Mouse (Mus musculus) frontal cortex, postnatal 25 days (tissue): ENCODE measurements around the gene Shisal1.

Experiments
- DNase-seq, 2 experiments: peaks; one replicate each; pipeline ENCODE4 v3.0.0; 2022; ENCODE audit warnings: low spot score in 2 of 2

The Shisal1 gene

DNA sequence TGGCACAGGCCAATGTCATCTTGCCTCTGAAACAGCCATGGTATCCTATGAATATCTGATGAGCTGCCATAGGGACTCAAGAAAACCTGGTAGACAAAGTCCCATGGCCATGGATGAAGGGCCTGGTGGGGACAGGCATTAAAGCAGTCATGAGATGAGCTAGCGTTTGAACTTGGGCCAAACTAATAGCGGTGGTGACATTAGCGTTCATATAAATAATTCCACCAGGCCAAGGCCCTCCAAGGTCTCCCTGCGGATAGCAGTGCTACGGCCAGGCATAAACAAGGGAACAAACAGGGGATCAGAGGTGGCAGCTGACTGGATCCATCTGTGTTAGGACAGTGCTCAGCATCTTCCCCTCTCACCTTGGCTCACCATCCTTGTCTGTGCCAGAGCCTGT, 21.2 kb downstream of the Shisal1 start:
- DNase-seq, result no peak

DNA sequence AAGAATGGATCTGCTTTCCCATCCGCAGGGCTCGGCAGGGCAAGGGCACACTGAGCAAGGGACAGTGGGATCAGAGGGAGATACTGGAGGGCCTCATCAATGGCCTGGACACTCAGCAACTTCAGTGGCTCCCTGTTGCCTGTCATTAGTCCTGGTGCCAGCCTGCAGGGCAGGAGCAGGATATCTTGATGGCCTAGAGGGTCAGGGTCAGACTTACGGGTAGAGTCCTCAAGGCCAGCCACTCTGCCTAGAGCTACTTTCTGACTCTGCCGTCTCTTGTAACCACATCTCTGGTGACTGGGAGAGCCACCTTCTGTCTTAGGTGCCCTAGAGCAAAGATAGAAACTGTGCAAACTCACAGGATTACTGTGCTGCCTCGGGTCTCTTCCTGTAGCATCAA, 23.1 kb downstream of the Shisal1 start:
- no peak for DNase-seq

DNA sequence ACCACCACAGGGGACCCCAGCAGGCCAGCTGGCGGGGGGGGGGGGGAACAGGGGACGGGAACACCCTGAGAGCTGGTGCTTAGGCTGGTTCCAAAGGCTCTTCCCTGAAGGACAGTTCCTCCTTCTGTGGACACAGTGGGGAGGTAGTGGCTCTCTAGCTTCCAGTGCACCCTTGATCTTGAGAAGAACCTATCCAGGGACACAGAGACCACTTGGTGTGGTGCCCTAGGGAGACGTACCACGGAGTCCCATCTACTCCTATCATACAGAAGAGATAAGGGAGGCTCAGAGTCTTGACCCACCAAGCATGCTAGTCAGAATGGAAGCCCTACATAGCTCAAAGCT, 28.7 kb downstream of the Shisal1 start:
- DNase-seq, result no peak

DNA sequence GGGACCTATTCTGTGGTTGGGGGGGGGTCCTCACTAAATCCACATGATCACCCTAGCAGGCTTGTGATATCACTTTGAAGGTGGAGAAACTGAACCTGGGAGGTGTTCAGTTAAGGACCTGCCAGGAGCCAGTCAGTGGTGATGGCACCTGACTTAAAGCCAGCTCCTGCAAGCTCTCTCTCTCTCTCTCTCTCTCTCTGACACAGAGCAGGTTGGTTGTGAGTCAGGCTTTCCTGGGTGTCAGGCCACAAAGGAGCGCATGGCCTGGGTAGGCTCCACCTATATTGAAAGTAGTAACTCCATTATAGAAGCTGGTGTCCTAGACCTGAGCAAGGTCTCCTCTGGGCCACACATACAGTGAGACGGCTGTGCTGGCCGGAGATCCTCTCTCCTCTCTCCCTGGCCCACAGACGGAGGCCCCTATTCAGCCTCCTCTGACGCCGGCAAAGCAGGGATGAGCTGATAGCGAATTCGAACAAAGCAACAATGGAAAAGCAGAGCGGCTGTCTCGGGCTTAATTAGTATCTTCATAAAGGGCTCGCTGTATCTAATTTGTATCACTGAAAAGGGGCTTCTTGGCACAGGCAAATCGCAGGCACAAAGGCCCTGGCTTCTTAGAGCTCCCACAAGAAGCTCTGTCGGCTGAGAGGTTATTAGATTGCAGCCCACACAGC, 29.2 kb downstream of the Shisal1 start:
- DNase-seq, result no peak

DNA sequence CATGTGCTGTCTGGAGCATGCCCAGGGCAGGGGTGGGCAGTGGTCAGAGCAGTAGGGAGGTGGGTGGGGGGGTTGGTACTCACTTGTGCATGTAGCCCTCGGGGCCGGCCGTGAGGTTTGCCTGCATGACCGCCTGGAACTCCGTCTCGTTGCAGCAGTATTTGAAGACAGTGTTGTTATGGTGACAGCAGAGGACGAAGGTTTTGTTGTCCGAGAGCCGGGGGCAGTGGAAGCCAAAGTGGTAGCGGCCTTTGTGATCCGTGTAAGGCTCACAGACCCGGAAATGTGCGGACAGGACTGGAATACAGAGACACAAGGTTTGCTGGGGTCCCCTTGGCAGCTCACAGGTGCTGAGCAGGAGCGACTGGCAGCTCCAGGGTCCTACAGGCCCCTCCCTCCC, 29.9 kb downstream of the Shisal1 start:
- DNase-seq, result no peak

DNA sequence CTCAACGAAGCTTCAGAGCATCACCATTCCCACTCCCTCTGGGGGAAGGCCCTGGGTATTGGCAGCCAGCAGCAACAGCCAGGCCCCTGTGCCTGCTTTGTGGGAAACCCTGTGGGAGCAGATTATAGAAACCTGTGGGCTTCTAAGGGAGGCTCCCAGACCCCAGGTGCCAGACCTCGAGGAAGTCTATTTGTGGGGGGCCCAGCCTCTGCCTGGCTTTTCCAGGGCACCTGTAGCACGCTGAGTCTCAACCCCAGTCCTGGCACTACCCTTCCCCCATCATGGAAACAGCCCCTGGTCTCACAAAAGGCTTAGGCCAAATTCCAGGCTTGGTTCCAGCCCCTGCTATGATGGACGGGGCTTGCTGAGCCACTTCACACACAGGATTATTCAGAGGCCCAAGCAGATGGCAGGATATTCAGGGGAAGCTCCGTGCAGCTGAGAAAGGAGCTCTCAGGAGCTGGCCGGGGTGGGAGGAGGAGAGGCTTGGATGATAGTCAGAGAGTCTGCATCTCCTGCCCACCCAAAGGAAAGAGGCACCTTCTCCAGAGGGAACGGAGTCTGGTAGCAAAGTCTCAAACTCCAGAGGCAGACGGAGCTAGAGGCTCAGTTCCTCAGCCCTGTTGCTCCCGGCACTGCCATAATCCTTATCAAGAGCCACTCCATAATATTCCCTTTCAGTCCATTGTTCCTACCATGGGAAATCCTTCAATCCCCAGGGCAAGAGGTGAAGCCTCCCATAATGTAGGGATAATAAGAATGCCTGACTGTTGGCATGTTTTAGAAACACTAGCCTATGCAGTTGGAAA, 32.7 kb downstream of the Shisal1 start:
- peak; percentile 43 to 66 for DNase-seq

DNA sequence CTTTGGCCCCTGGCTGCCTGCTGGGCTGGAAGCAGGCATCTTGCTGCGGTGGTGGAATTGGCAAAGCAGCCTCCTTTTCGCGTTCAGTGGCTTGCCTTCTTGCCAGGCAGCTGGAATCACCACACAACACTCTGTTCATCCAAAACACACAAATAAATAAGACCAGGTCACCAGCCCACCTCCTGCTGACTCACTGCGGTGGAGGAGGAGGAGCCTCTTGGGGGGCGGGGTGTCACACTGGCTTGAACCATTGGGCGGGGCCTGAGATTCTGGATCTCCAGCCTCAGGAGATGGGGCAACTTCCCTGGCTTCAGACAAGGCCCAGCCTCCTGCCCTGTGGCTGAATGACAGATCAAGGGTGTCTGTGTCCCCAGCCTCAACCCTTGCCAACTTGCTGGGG, 34.5 kb downstream of the Shisal1 start:
- DNase-seq, result no peak

DNA sequence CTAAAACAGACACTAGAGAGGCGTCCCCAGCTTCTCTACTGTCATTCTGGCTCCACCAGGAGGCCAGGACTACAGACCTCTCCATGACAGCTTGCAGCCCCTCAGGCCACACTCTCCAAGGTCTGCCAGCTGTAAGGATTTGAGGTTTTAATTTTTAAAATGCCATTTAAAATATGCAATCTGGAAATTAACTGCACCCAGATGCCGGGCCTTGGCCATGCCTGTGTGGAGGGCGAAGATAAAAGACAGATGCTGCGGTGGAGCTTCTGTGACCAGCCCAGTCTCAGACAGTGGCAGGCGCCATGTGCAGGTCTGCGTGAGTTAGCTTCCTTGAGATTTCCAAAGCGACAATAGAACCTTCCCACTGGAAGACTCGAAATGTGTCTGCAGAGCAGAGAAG, 36.8 kb downstream of the Shisal1 start:
- no peak for DNase-seq

DNA sequence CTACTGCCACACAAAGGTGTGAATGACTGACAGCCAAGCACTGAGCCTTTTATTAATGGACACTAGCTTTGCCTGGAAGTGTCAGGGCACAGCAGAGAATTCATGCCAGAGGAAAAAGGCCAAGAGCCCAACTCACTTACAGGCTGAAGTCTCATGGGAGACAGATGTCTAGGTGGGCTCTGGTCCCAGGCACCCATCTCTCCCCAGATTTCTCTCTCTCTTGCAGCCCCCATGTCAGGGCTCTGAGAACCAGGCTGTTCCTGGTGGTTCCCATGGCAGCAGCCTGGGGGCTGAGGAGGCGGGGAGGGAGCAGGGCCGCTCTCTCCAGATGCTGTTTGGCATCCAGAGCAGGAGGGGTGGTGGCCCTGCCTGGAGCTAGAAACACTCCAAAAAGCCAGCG, 38.3 kb downstream of the Shisal1 start:
- DNase-seq, result peak in 1 of 2 experiments; percentile 19

DNA sequence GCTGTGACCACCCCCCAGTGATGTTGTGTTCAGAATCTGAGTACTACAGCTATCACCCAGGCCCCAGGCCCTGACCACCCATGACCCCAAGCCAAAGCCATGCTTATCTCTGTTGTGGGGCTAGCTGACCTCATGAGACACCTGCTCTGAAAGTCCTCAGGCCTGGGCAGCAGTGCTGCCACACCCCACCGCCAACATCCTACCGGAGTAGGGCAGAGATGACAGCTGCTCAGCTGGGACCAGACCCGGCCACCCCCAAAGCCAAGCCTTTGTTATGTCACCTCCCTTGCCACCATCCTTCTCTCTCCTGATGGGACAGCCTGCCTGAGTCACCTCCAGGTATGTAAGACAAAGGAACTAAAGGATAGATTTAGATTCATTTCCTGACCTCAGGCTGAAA, 41.1 kb downstream of the Shisal1 start:
- DNase-seq, result no peak

DNA sequence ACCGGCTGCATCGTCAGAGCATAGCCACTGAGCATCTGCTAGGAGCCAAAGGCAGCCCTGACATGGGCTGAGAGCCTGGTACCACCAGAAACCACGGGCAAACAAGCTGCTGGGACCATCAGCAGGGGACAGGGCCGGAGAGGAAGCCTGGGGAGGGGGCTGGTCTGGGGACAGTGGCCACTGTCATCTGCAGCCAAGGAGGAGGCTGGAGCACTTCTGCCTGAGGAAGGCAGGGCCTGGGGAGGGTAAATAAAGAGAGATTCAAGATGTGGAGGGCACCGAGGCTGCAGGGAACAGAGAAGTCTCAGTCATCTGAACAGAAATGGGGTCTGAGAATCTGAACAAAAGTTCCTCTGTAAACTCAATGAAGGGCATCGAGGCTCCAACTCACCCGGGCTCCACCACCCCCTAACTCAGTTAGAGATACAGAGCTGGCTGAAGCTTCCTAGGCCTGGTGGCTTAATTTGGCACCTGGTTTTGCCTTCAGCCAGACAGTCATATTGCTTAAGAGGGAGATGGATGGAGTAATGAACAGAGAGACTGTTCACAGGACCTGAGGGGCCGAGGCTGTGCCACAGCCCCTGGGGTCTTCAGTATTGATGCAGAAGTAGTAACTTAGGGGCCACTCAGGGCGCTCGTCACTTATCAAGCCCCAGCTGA, 43.3 kb downstream of the Shisal1 start:
- no peak for DNase-seq

DNA sequence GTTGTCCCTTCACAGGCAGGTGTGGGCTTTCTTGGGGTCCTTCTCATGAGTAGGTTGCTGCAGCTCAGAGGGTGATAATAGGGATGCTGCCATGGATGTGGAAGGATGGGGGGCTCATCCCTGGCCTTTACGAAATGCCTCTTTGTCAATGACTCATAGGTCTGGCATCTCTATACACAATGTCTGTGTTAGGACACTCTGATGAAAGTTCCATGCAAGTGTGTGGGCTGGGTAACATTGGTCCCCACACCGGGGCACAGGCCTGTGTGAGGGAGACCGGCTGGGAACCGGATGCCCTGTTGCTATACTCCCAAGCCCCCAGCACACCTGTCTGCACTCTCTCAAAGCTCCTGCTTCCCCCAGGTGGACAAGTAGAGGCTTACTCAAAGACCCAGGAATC, 48.3 kb downstream of the Shisal1 start:
- DNase-seq, result no peak

DNA sequence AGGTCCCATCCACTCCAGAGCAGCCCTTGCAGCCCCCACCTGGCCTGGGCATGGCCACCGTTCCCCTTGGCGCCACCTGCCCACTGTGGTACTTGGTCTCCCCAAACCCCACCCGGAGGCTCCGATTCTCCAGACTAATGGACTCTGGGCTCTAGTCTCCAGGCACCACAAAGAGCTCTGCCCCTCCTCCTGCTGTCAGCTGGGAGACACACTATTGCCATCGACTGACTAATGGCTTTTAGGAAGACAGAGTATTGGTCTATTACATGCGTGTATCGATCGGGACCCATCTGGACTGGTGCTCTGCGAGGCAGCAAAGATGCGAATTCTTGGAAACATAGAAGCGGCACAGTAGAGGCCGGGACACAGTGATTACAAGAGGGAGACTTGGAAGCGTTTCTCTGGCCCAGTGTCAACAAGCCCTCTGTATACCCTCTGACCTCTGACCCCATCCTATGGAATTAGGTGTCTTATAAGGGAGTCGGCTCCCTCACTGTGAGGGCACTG, 49.2 kb downstream of the Shisal1 start:
- no peak for DNase-seq

DNA sequence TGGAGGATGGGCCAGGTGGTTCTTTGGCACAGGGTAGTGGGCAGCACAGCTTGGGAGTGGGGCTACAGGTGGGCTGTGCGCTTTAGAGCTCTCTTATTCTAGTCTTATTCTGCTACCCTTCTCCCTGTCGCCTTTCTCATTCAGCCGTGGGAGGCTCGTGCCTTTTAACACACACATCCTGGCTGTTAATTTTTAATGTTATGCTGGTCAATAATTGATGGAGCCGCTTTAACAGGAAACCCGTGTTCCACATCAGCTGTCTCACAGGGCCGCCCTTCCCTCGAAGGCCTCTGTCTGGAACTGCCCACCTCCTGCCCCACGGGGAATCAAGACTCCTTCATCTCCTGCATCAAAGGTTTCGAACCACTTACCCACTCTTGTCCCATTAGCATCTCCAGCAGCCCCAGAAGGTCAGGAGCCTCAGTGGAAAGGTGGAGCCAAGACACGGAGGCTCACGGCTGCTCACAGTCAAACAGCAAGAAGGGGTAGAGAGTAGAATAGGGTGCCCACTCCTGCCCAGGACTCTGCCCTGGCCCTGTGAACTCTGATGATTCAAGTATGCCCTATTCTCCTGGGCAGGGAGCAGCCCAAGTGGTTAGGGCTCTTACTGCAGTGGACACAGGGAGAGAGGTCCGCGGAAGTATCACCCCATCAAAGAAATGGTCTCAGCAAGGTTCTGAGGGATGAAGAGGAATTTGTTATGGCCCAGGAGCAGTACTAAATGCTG, 51.4 kb downstream of the Shisal1 start:
- no peak for DNase-seq

DNA sequence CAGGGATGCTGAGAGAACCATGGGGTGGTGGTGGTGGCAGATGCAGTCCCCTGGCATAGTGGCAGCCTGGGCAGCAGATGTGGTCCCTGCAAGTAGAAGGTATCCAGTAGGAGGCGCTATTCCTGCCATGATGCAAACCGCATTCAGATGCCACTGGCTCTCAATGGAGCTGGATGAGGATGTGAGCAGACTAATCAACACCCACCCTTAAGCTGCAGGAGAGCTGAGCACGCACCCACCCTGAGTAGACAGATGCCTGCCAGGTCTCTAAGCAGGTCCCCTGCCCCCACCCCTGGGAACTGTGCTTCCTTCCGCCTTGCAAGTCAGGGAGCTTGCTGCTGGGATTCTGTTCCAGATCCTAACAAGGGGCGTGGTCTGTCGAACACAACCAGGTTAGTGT, 53.6 kb downstream of the Shisal1 start:
- no peak for DNase-seq

DNA sequence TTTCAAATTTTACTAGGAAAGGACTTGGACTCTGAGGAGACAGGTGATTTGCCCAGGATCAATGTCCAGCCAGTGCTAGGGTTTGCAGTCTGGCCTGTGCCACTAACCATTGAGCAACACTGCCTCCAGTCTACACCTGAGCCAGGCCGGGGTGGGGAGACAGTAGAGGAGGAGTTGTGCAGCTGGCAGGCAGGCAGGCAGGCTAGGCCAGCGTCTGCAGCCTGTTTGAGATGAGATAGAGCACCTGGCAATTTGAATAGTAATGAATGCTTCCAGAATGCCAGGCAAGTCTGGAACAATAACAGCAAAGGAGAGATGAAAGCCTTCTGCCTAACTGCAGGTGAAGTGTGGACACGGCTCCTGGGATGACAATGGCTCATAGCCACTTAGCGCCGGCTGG, 54.1 kb downstream of the Shisal1 start:
- no peak for DNase-seq

DNA sequence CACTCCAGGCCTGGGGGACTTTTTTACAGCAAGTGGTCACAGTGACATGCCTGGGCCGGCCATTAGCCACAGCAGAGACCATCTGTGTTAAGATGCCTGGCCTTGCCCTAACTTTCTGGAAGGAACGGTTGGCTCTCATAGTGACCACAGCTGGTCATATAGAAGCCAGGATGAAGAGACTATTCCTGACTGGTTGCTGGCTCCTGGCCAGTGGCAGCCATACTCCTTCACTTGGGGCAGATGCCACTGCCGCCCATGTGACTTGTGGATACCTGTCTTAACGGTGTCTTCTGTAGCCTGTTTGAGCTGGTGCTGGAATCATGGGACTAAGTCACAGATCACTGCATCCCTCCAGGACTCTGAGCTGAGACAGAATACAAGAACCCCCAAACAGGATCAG, 54.8 kb downstream of the Shisal1 start:
- DNase-seq, result no peak

DNA sequence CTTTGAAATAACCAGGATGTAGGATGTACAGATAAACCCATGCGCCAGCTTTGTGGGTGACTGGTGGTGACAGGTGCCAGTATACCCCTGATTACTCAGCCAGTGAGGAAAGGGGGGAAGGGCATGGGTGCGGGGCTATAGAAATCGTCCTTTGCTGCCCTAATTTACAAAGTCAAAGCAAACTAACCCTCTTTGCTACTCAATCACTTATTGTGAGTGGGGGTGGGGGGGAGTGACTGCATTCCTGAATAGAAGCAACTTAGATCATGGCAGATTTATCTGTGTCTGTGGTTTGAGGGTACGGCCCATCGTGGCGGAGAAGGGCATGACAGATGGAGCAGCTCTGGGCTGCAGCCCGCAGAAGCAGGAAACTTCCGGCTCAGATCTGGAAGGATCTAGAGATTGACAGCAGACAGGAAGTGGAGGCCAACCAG, 58.2 kb downstream of the Shisal1 start:
- DNase-seq, result no peak

DNA sequence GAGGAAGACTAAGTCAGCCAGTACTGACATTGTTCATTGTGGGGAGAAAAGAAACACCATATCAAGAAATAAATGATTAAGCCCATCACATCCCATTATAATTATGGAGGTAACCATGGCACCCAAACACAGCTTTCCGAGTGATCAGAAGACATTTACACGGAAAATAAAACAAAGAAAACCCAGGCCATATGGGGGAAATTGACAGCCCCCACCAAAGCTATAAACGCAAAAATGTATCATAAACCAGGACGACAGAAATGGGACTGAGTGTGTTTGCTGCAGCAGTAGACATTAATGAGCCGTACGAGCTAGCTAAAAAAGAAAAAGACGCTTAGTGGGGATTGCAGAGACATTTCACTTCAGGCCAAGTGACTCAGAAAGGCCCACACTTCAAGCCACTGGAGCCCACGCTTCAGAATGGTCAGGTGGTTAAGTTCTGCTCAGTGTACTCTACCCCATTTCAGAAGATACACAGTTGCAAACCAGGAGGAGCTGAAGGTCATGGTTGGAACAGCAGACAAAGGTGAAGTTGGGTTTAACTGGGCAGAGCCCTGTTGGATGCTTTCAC, 60.8 kb downstream of the Shisal1 start:
- DNase-seq, result no peak

DNA sequence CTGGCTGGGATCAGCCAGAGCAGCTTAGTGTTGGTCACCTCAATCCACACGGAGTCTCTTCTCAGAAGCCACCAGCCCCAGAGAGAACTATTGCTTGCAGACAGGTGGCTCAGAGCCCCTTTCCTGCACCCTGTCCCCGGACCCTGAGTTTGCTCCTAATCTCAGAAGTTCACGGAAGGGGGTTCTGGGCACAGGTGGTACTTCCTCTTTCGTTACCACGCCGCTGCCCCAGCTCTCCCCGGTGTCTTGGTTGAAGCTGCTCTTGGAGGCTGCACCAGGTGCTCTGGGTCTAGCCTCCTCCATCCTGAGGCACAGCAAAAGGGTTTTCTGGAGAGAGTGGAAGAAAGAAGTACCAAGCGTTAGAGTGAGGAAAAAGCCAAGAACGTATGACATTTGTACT, 62.8 kb downstream of the Shisal1 start:
- DNase-seq, result no peak

DNA sequence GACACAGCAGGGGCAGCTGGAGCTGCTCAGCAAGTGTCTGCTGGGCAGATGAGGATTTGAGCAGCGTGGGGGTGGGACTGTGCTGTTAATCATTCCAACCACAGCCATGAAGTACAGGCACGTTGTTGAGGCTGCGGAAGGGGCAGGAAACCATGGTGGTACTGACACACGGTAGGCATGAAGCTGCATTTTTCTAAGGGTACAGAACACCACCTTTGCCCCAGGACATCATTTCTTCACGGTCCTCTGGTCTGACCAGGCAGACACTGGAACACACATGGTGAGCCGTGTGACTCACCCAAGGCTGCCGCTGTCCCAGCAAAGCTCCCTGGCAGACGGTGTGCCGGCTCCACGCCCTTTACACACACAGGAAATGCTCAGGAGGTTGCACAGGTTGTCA, 66.7 kb downstream of the Shisal1 start:
- no peak for DNase-seq

DNA sequence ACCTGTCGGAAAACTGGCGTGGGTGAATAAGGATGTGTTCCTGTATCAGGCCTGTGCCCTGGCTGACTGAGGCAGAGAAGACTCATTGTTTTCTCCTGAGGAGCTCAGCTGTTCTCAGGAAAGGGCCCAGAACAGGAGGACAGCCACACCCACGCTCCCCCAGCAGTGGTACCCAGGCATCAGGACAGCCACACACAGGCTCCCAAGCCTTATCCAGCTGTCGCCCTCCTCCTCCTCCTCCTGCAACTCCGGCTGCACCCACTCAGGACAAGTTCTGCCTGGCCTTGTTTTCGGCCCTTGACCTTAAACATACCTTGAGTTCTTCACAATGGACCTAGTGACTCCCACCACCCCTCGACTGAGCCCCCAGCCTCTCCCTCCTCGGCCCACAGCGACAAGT, 68.2 kb downstream of the Shisal1 start:
- no peak for DNase-seq
